Mouse (Mus musculus) brown adipose tissue, adult 24 weeks (tissue): ENCODE data around the gene Creb1. TPM values are rescaled to one million over a fixed set of nuclear protein-coding genes. Genes with fewer than 3 reads are reported as not detected.

ENCODE experiments used
- H3K27ac ChIP-seq: fragments of 200-500 bp; replicated peaks from 2 replicates; pipeline ENCODE4 v1.5.1; 2012; ENCODE audit warnings: low read depth, mild to moderate bottlenecking, low read length
- H3K4me1 ChIP-seq: fragments of 200-500 bp; 2 replicates; pipeline ENCODE4 v1.6.1; 2012; ENCODE audit warnings: low read length, mixed read lengths; ENCODE audit not compliant: control insufficient read depth, insufficient read depth, insufficient read length
- H3K4me3 ChIP-seq: fragments of 200-500 bp; 2 replicates; pipeline ENCODE4 v1.5.1; 2012; ENCODE audit warnings: low read depth, mild to moderate bottlenecking, low read length, moderate library complexity; ENCODE audit not compliant: insufficient read depth
- polyA plus RNA-seq: library from polyadenylated mRNA; stranded (reverse); fragments of >200 nt; gene quantifications from 2 replicates; pipeline ENCODE4 v1.2.4, GENCODE M21; 2012; ENCODE audit not compliant: missing spikeins, insufficient read depth, insufficient read length

Creb1 gene
- 9.8 and 14.3 TPM in 2 replicates for polyA plus RNA-seq

DNA sequence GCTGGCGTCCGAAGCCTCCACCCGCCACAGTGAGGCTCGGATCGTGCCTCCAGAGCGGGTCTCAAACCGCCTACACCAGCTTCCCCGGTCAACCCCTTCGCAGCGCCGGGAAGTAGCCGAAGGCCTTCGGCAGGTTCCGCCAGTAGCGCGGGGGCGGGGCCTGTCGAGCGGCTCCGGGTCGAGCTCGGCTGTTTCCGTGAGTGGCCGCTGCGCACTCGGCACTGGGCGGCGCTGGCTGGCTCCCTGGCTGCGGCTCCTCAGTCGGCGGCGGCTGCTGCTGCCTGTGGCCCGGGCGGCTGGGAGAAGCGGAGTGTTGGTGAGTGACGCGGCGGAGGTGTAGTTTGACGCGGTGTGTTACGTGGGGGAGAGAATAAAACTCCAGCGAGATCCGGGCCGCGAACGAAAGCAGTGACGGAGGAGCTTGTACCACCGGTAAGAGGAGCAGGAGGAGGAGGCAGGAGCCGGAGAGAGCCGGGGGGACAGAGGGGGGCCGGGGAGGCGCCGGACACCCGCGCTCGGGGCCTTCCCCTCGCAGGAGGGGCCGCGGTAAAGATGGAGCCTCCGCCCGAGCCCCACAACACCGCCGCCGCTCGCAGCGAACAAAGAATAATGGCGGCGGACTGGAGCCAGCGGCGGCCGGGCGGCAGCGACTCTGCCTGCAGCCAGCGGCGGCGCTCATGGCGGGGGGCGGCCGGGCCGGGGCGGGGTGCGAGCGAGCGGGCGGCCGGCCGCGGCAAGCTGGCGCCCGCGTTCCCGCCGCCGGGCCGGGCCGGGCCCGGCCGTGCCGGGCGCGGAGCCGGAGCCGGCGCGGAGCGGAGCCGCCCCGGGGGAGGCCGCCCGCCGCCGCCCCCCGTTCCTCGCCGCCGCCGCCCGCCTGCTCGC, at the start of gene Creb1:
Gene Creb1, plus strand, starts transcription at position 57 of the 882 bp plus-strand sequence.
- peak within 1 kb of the TSS; percentile 89 for H3K27ac ChIP-seq
- H3K4me3 ChIP-seq, result peak within 1 kb of the TSS; percentile 98
- H3K4me1 ChIP-seq, result peaks cover 3% of the 10 kb centered on the region

GRCm38 (mm10) chr1:64488521-64489029, 43.9 kb upstream of the Creb1 start:
- H3K4me1 ChIP-seq, result 0 out of 2 replicates have a peak, but pooled peaks cover 2% of the 10 kb centered on the region
- no peak overlapping the region for H3K27ac ChIP-seq
- H3K4me3 ChIP-seq, result no peak overlapping the region

- Histone ChIP-seq H3K4me1 (no peaks in the 10 kb centered on the region), H3K4me3 (no peak overlapping the region)
These were observed 35.6 kb upstream of the Creb1 start for GRCm38 (mm10) chr1:64496803-64497202.

GRCm38 (mm10) chr1:64501382-64502140, 30.9 kb upstream of the Creb1 start:
- H3K4me3 ChIP-seq, result no peak overlapping the region
- no peaks in the 10 kb centered on the region for H3K4me1 ChIP-seq
- no peak overlapping the region for H3K27ac ChIP-seq

More at GRCm38 (mm10) chr1:64496803-64497202, 35.6 kb upstream of the Creb1 start:
- H3K27ac ChIP-seq, result no peak overlapping the region

DNA sequence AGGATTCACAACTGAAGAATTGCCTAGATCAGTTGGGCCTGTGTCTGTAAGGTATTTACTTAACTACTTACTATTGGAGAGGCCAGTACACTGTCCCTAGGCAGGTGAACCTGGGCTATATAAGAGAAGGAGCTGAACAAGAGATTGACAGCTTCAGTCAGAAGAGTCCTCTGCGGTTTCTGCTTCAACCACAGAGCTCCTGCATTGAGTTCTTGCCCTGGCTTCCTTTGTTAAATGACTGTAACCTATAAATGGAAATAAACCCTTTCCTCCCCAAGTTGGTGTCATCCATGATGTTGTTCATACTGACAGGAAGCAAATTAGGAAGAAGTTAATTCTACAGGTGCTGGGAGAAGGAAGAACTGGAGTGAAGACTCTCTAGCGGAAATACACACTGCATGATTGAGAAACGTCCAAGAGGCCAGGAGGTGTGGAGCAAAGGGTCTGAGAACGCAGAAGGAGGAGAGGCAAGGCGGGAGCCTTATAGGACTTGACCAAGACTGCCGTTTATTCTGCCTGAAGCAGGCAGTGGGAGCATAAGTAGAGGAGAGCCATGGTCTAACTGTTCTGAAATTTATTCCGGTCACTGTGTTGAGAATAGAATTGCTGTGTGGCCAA, 23.9 kb upstream of the Creb1 start:
- Histone ChIP-seq H3K4me1 (no peaks in the 10 kb centered on the region), H3K27ac (no peak overlapping the region), H3K4me3 (no peak overlapping the region)

GRCm38 (mm10) chr1:64509678-64510077, 22.8 kb upstream of the Creb1 start:
- Histone ChIP-seq H3K27ac (no peak overlapping the region), H3K4me3 (no peak overlapping the region), H3K4me1 (no peaks in the 10 kb centered on the region)

DNA sequence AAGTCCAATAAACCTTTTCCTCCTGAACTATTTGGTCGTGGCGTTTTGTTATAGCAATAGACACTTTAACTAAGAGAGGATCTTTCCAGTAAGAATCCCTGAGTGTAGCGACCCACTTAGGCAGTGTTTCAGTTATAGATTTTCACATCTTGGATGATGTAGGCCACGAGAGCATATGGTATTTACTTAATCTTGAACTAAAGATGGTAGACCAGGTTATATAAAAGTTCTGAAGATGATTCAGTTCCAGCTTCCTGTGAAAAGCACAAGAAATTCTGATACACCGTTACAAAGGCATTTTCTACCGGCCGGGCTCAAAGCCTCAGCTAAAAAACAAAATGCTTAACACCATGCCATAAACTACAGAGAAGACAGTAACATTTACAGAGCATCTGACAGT, 18.3 kb upstream of the Creb1 start:
- no peak overlapping the region for H3K4me3 ChIP-seq
- H3K4me1 ChIP-seq, result no peaks in the 10 kb centered on the region
- H3K27ac ChIP-seq, result no peak overlapping the region

GRCm38 (mm10) chr1:64516593-64516992, 15.9 kb upstream of the Creb1 start:
- no peak overlapping the region for H3K4me3 ChIP-seq
- no peaks in the 10 kb centered on the region for H3K4me1 ChIP-seq
- no peak overlapping the region for H3K27ac ChIP-seq

GRCm38 (mm10) chr1:64518480-64518879, 14.0 kb upstream of the Creb1 start:
- Histone ChIP-seq H3K4me1 (no peaks in the 10 kb centered on the region), H3K27ac (no peak overlapping the region), H3K4me3 (no peak overlapping the region)

- Histone ChIP-seq H3K4me1 (no peaks in the 10 kb centered on the region), H3K4me3 (no peak overlapping the region), H3K27ac (no peak overlapping the region)
These were observed 13.1 kb upstream of the Creb1 start for GRCm38 (mm10) chr1:64519345-64519744.

GRCm38 (mm10) chr1:64519901-64520300, 12.5 kb upstream of the Creb1 start:
- Histone ChIP-seq H3K4me3 (no peak overlapping the region), H3K4me1 (no peaks in the 10 kb centered on the region), H3K27ac (no peak overlapping the region)

DNA sequence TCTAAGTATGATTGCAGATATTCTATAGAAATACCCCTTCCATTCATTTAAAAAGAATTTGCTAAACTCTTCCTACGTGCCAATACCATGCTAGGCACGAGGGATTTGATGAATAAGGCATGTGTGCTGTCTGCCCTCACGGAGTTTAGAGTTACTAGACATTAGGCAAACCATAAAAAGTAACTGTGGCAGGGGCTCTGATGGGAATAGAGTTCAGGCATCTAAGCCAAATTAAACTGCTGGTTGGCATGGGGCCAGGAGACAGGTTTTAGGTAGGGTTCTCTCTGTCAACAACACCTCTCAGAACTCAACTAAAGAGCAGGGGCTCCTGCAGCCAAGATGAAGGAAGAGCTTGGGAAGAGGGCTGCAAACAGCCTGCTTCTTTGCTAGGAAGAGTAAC, 10.7 kb upstream of the Creb1 start:
- H3K27ac ChIP-seq, result no peak overlapping the region
- no peaks in the 10 kb centered on the region for H3K4me1 ChIP-seq
- no peak overlapping the region for H3K4me3 ChIP-seq

GRCm38 (mm10) chr1:64522637-64523036, 9.8 kb upstream of the Creb1 start:
- H3K27ac ChIP-seq, result no peak overlapping the region
- H3K4me3 ChIP-seq, result no peak overlapping the region
- H3K4me1 ChIP-seq, result peaks cover 2% of the 10 kb centered on the region; the same call in 1 of the 2 replicates

GRCm38 (mm10) chr1:64523117-64523516, 9.3 kb upstream of the Creb1 start:
- Histone ChIP-seq H3K4me1 (peaks cover 2% of the 10 kb centered on the region; the same call in 1 of the 2 replicates), H3K4me3 (no peak overlapping the region), H3K27ac (no peak overlapping the region)

DNA sequence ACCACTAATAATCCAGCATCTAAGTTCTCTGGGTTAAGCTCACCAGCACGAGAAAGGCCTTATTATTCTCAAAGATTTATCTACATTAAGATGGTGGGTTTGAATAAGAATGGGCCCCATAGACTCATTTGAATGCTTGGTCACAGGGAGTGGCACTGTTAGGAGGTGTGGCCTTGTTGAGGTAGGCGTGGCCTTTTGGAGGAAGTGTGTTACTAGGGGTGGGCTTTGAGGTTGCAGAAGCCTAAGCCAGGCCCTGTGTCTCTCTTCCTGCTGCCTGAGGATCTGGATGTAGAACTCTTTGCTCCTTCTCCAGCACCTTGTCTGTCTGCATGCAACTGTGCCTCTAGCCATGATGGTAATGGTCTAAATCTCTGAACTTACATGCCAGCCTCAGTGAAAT, 7.8 kb upstream of the Creb1 start:
- Histone ChIP-seq H3K4me1 (peaks cover 2% of the 10 kb centered on the region; the same call in 1 of the 2 replicates), H3K4me3 (no peak overlapping the region), H3K27ac (no peak overlapping the region)
